ENCODE assay signal across 8 mouse cellular contexts in the genomic region with DNA sequence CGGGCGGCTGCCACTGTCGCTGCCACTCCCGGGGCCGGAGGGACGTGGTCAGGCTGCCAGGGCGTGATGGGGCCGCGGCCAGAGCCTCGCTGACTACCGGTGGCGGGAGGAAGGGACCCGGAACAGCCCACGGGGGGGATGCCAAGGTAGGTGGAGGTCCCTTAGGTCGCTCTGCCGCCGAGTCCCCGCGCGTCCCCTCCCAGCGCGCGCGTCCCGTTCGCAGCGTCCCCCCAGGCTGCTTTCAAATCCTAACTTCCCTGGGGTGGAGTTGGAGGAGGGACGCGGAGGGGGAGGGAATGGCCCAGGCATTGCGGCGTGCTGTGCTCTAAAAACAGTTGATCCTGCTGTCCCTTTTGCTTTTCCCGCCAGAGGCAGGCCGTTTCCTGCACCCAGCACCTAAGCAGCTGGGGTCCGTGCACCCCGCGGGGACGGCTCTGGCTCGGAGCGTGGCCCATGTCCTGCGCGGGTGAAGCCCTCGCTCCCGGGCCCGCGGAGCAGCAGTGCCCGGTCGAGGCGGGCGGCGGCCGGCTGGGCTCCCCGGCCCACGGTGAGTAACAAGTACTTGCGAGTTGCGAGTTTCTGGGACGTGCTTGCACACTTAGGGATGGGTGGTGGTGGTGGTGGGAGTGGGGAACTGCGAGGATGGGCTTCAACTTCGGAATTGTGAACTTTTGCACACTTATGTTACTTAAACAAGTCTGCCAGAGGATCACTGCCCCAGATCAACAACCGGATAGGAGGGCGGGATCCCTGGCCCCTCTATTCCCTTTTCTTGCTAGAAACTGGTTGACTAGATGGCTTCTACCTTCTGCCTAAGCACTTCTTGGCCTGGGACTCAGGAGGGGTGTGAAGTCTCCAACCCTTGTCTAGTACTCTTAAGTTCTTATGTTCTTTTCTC. TPM values are rescaled to one million over a fixed set of nuclear protein-coding genes. Genes with fewer than 3 reads are reported as not detected.
DNase-seq lines count a peak whose midpoint lies in the region; ATAC-seq and TF ChIP-seq lines count a peak whose summit lies in the region.

No protein-coding gene starts in this region.

- no peaks in the 10 kb centered on the region for H3K9me3 ChIP-seq in erythroblast, embryonic 14.5 days (ENCODE audit: control insufficient read depth, low read length)
- H3K9me3 ChIP-seq in intestine, embryonic 14.5 days (ENCODE audit: control insufficient read depth, low read length), result no peaks in the 10 kb centered on the region
- H3K9me3 ChIP-seq in liver, embryonic 14.5 days (ENCODE audit: control insufficient read depth, low read length), result no peaks in the 10 kb centered on the region

- ATAC-seq in erythroblast, adult 5-6 weeks (replicated peaks; ENCODE audit: low FRiP score, poor library complexity, severe bottlenecking), result no peak
- peak; percentile 80 for ATAC-seq in intestine, embryonic 14.5 days (replicated peaks; ENCODE audit: low FRiP score, low TSS enrichment, low read depth)
- peak; percentile 51 for ATAC-seq in liver, embryonic 14.5 days (ENCODE audit: insufficient read depth)

- no peak for TF ChIP-seq EP300 in liver, embryonic 14.5 days (IDR thresholded peaks at IDR 0.05; ENCODE audit: low read depth)

- peaks cover 16% of the 10 kb centered on the region for H3K27me3 ChIP-seq in erythroblast, embryonic 14.5 days (ENCODE audit: control insufficient read depth)
- H3K27me3 ChIP-seq in intestine, embryonic 14.5 days (replicated peaks; ENCODE audit: control insufficient read depth, insufficient read depth, low read length), result no peaks in the 10 kb centered on the region
- peaks cover 5% of the 10 kb centered on the region for H3K27me3 ChIP-seq in liver, embryonic 14.5 days (ENCODE audit: control insufficient read depth, insufficient read depth, low read length)

- no peak for TF ChIP-seq CTCF in liver, embryonic 14.5 days (IDR thresholded peaks at IDR 0.05; ENCODE audit: low read depth)

- peak; percentile 36 to 55 for DNase-seq in cerebellum, postnatal 25 days
- DNase-seq in gastrocnemius, postnatal 4 days (ENCODE audit: low spot score in 2 of 2), result peak; percentile 39 to 75
- DNase-seq in intestine, embryonic 14.5 days (ENCODE audit: low spot score), result peak; percentile 87
- DNase-seq in liver, embryonic 14.5 days (ENCODE audit: low read depth in 3 of 3, low spot score in 3 of 3), result no peak
- DNase-seq in neural tube, embryonic 10.5 days (ENCODE audit: extremely low spot score, low spot score), result peak; percentile 75
- DNase-seq in testis, postnatal 10 days (ENCODE audit: low spot score), result peak; percentile 62

- no peaks in the 10 kb centered on the region for H3K4me1 ChIP-seq in erythroblast, embryonic 14.5 days (ENCODE audit: control insufficient read depth)
- no peaks in the 10 kb centered on the region; the same call in 1 of the 2 replicates for H3K4me1 ChIP-seq in intestine, embryonic 14.5 days (replicated peaks; ENCODE audit: control insufficient read depth, insufficient read depth, low read length)
- 0 out of 4 replicates have a peak, but pooled peaks cover 0 to 1% of the 10 kb centered on the region in 2 experiments for H3K4me1 ChIP-seq in liver, embryonic 14.5 days (replicated peaks; ENCODE audit: control insufficient read depth in 2 of 2, insufficient read depth in 2 of 2, low read length in 1 of 2)

- peak overlapping the region; percentile 76 for H3K27ac ChIP-seq in intestine, embryonic 14.5 days (ENCODE audit: low read depth)
- no peak overlapping the region for H3K27ac ChIP-seq in liver, embryonic 14.5 days

- WGBS in intestine, embryonic 14.5 days, result under 1% methylated on average over 60 of the region's 60 CpGs
- under 1% methylated on average over 46 of the region's 60 CpGs for WGBS in liver, embryonic 14.5 days (ENCODE audit: insufficient replicate concordance)

- H3K9ac ChIP-seq in intestine, embryonic 14.5 days (ENCODE audit: low read length), result peak overlapping the region; percentile 80
- H3K9ac ChIP-seq in liver, embryonic 14.5 days (replicated peaks), result peak overlapping the region; percentile 40

- H3K4me2 ChIP-seq in intestine, embryonic 14.5 days (ENCODE audit: low read length), result peak overlapping the region; percentile 66
- H3K4me2 ChIP-seq in liver, embryonic 14.5 days (ENCODE audit: low read depth), result peak overlapping the region; percentile 50

- no peaks in the 10 kb centered on the region for H3K36me3 ChIP-seq in erythroblast, embryonic 14.5 days (ENCODE audit: control insufficient read depth)
- no peaks in the 10 kb centered on the region for H3K36me3 ChIP-seq in intestine, embryonic 14.5 days (ENCODE audit: control insufficient read depth, insufficient read depth, low read length)
- H3K36me3 ChIP-seq in liver, embryonic 14.5 days (replicated peaks; ENCODE audit: control insufficient read depth, insufficient read depth, low read depth), result no peaks in the 10 kb centered on the region

- peak overlapping the region; percentile 54 for H3K4me3 ChIP-seq in erythroblast, embryonic 14.5 days (replicated peaks)
- peak overlapping the region; percentile 71 for H3K4me3 ChIP-seq in intestine, embryonic 14.5 days (ENCODE audit: low read depth, low read length)
- H3K4me3 ChIP-seq in liver, embryonic 14.5 days (ENCODE audit: insufficient read depth in 1 of 2, low read depth in 2 of 2, low read length in 2 of 2), result peak overlapping the region; percentile 48 to 65

RNA-seq across cellular contexts. Expression of a gene that starts 0.6 kb away (rescaled TPM):
- polyA plus RNA-seq in erythroblast, embryonic 14.5 days (2012), result 0.02 TPM in 1 of 2 replicates, not detected in the other
- 2.9 and 5.2 TPM in 2 replicates for total RNA-seq in erythroblast, adult 5-6 weeks (2015; ENCODE audit: low replicate concordance)
- total RNA-seq in erythroblast, adult 5-6 weeks (2017; ENCODE audit: low replicate concordance), result 2.9 and 4.5 TPM in 2 replicates
- 10 to 100 TPM; 27.2 to 28.9 TPM for total RNA-seq in gastrocnemius, postnatal 4 days (2021)
- polyA plus RNA-seq in intestine, embryonic 14.5 days (2014; fragmentation: Nextera tagmentation; extraction: Ambion mirVana), result 8.3 and 8.5 TPM in 2 replicates
- polyA plus RNA-seq in liver, embryonic 14.5 days (2012; rRNA removed), result 1.0 and 1.9 TPM in 2 replicates
- polyA plus RNA-seq in liver, embryonic 14.5 days (2014; fragmentation: Nextera tagmentation; extraction: Ambion mirVana), result 0.83 and 0.98 TPM in 2 replicates

Comparison
In these comparisons a context has a peak if more than half of its experiments do, and no peak if none do; other contexts are left out.
1. DNase-seq: peak in cerebellum, postnatal 25 days (2 of 2), gastrocnemius, postnatal 4 days (2 of 2), intestine, embryonic 14.5 days (single experiment), neural tube, embryonic 10.5 days (single experiment) and testis, postnatal 10 days (single experiment); none in liver, embryonic 14.5 days (0 of 3).
2. Peak in every context shown above with its lines, with median percentiles within 50 percentile points of each other: H3K4me3 ChIP-seq.